Mouse (Mus musculus) inflammation-experienced regulatory T-cells, adult 6 months (primary cell): ENCODE measurements around the gene Gm20388. TPM values are rescaled to one million over a fixed set of nuclear protein-coding genes. Genes with fewer than 3 reads are reported as not detected.
A peak's percentile ranks its signal among the peaks of the same experiment; 100 is the strongest.

ENCODE experiments used
- ATAC-seq: one replicate; pipeline ENCODE4 v1.8.0; 2017
- polyA plus RNA-seq, 3 experiments: library from polyadenylated mRNA; unstranded; fragments of 100-300 nt; shearing (Covaris generic); gene quantifications; one replicate each; pipeline ENCODE4 v1.2.1; 2017

The Gm20388 gene
- polyA plus RNA-seq, 3 experiments from 2014 or later = 10.8 to 14.1 (median 11.8) TPM

DNA sequence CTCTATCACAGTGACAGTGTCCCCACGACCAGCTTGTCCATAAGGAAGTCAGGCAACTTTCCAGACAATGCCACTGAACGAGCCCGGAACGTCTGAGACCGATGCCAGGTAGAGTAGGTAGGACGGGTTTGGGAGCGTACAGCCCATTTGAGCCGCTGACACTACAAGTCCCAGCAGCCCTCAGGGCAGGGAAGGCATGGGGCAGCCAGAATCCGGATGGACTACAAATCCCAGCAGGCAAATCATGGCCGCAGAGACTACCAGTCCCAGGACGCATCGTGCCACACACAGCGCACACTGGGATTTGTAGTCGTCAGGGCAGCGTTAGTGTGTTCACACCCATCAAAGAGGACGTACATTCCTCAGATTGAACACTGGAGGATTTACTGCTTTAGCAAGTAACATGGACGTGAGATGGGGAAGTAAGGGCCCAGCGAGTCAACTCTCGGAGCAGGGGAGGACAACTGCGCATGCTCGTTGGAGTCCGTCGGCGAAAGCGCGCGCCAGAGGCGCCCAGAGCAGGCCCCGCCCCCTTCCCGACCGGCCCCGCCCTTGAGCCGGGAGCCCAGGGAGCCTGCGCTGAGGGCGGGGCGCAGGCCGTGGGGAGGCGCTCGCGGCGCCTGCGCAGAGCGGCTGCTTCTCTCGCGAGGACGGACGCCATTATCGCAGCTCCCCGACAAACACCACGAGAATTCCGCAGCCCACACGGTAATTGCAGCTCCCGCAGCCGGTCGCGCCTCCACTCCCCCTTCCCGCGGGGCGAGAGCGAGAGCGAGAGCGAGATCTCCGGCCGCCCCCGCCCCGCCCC lies 2039.5 kb downstream of the Gm20388 start:
- ATAC-seq = peak; percentile 88

GRCm38 (mm10) chr8:121950749-121951655 lies 2040.4 kb downstream of the Gm20388 start:
- ATAC-seq = peak; percentile 3

DNA sequence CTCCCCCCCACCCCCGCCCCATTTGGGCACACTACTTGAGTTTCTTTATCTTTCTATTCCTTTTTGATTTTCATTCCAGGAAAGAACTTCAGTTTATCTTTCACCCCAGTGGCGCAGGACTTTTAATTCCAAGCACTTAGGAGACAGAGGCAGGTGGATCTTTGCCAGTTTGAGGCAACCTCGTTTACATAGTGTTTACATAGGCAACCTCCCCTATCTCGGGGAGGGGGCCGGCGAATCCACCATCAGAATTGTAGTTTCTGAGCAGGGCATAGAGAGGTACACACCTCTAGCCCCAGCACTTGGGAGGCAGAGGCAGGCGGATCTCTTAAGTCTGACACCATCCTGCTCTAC lies 2041.0 kb downstream of the Gm20388 start:
- no peak for ATAC-seq

GRCm38 (mm10) chr8:121952122-121952521 lies 2041.5 kb downstream of the Gm20388 start:
- no peak for ATAC-seq

GRCm38 (mm10) chr8:121952800-121953199 lies 2042.2 kb downstream of the Gm20388 start:
- ATAC-seq = no peak

DNA sequence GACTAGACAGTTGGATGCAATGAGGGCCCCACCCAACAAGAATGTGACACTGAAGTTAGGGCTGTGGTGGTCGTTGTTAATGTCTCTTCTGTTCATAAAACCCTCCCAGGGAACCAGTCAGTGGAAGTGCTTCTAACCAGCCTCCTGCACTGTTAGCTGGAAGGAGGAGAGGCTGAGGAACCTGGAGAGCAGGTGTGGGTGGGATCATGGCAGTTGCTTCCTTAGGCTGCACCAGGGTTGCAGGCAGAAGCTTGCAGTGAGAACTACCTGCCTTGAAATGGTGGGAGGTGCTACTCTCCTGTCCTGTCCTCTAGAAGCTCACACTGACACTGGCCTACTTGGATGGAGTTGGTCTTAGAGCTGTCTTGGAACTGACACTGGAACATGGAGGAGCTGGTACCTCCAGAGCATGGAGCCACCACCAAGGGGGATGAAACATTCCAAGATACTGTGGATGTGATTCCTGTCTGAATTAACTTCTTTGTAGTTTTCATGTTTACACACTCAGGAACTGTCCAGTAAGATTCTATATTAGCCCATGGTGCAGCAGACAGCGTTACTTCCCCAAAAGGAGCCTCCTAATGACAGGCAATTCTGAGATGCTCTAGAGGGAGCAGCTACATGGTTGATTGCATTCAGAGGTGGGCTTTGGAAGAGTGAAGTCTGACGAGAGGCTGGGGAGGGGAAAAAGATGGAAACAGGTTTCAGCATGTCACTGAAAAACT lies 2043.3 kb downstream of the Gm20388 start:
- ATAC-seq = no peak

DNA sequence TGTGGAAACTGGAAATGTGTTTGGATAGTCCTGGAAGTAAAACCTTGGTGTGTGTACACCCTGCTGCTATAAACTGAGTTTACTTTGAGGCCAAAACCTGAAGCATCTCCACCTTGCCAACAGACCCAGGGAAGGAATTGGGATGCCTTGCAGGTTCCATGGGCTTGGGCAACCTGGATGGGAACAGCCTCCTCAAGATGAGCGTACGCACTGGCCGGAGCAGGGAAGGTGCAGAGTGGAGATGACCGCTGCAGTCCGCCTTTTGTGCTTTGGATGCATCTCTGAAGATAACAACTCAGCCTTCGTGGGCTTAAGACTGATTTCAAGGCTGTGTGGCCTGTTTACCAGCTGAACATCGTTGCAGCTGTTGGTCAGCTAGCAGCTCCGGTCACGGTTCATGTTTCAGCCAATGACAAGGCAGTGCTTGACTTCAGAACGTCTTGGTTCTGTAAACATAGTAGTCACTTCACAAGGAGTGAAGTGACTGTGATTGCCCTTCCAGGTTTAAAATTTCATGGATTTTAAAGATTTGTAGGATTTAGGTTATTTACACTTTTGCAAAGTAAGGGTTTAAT lies 2044.4 kb downstream of the Gm20388 start:
- no peak for ATAC-seq

- no peak for ATAC-seq
Observed at GRCm38 (mm10) chr8:121955825-121956500, 2045.3 kb downstream of the Gm20388 start.

- ATAC-seq = no peak
Observed at GRCm38 (mm10) chr8:121958395-121958794, 2047.8 kb downstream of the Gm20388 start.

GRCm38 (mm10) chr8:121962892-121963291 lies 2052.3 kb downstream of the Gm20388 start:
- no peak for ATAC-seq

DNA sequence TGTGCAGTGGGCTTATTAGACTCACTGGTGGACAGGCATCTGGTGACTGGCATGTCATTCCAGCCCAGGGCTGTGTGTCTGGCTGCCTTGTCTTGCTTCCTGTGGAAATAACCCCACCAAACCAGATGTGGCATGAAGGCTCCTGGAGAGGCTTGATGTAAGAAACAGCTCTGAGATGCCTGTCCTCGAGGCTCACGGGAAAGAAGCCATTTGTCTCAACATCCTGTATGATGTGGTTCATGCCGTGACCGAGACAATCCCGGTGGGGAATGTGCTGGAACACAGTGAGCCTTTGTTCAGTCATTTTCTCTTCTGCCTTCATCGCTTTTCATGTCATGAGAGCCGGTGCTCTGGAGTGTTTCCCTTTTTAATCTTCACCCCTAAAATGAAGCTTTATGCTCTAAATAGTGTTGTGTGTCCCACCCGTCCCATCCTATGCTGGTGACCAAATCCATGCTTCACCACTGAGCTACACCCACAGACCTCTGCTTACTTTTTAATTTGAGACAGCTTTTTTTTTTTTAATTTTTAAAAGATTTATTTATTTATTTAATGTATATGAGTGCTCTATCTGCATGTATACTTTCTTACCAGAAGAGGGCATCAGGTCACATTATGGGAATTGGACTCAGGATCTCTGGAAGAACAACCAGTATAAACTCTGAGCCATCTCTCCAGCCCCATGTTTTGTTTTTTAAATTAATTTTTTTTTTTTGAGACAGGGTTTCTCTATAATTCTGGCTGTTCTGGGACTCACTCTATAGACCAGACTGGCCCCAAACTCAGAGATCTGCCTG lies 2054.3 kb downstream of the Gm20388 start:
- ATAC-seq = no peak

DNA sequence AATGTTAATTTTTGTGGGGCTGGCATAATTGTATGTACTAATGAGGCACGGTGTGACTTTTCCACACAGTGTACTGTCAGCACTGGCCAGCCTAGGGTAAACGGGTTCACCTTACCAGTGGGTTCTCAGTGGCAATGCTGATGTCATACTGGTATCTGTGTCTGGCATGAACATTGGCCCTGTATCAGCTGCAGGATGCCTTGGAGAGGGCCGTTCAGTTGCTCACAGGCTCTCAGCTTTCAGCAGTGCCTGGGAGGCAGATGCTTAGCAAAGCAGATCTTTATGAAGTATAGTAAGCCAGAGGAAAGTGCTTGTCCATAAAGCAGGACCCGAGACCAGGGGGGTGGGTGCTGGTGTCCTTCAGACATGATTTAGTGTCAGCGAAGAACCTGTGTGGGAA lies 2055.5 kb downstream of the Gm20388 start:
- no peak for ATAC-seq

GRCm38 (mm10) chr8:121966714-121967448 lies 2056.2 kb downstream of the Gm20388 start:
- no peak for ATAC-seq

- ATAC-seq = no peak
Observed at GRCm38 (mm10) chr8:121967977-121968376, 2057.3 kb downstream of the Gm20388 start.

- ATAC-seq = no peak
Observed at GRCm38 (mm10) chr8:121968542-121968941, 2057.9 kb downstream of the Gm20388 start.

DNA sequence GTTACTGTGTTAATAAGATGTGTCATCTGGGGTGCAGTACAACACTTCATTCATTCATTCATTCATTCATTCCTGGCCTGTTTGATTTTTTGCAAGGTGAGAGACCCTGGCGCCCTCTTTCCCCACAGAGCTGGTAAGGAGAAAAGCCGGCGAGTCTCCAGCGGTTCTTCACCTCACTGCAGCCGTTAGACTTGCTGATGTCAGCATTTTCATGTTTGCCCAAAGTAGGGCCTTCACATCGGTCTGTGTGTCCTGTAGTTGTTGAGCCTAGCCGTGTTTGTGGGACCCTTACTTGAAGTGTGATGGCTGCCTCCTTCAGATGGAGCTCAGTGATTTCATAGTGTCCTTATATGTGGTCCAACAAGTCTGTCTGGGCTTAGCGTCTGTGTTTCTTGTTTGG lies 2059.6 kb downstream of the Gm20388 start:
- no peak for ATAC-seq

DNA sequence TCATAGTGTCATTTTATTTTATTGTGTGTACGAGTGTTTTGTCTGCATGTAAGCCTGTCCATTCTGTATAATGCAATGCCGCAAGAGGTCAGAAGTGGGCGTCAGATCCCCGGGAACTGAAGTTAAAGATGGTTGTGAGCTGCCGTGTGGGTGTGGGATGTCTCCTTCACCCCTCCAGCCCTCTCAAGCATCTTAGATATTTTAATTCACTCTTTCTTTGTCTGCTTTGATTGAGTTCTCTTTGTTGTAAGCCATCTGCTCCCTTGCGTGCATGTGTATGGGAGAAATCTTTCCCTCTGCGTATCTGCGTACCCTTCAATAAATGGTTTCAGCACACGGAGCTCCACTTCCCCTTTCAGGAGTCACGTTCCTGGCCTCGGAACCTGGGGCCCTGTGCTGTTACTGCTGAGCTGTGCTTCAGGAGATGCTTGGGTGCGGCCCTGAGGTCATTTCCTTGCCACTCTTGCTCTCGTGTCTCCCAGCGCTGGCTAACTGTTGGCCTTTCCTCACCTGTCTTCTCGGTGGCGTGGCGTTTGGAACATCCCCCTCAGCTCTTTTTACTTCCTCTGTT lies 2060.9 kb downstream of the Gm20388 start:
- ATAC-seq = no peak

DNA sequence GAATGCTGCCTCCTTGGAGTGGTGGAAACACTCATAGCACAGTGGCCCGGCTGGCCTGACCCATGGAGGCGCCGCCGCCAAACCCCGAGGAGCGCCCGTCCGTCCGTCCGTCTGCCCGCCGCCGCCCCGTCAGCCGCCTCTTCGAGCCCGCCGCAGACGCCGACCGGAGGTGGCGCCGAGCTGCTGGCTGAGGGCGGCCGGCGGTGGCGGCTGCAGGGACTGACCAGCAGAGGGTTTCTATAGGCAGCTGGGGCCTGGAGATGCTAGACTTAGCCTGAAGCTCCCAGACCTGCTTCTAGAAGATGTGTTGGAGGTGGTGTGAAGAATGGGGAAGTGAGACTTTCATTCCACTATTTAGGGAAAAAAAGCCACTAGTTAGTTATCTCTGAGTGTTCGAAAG lies 2063.3 kb downstream of the Gm20388 start:
- ATAC-seq = no peak

- no peak for ATAC-seq
Observed at GRCm38 (mm10) chr8:121977819-121978590, 2067.4 kb downstream of the Gm20388 start.
